Mouse (Mus musculus): ENCODE measurements around the gene Tnp2.

GRCm38 (mm10) chr16:10813726-10814125 lies 25.3 kb upstream of the Tnp2 start:
- TF ChIP-seq HCFC1 (IDR thresholded peaks at IDR 0.05; ENCODE audit: borderline replicate concordance, insufficient read depth, low read length), result no peak
- no peak for TF ChIP-seq ZC3H11A (IDR thresholded peaks at IDR 0.05; ENCODE audit: borderline replicate concordance, low read depth, low read length)
